Mouse (Mus musculus): ENCODE measurements around the gene Glt6d1. TPM values are rescaled to one million over a fixed set of nuclear protein-coding genes. Genes with fewer than 3 reads are reported as not detected.

The Glt6d1 gene
- polyA plus RNA-seq, 1 experiment from 2014 or later = not detected

GRCm38 (mm10) chr2:25758064-25758625, 57.5 kb downstream of the Glt6d1 start:
- Histone ChIP-seq H3K9ac (no peak overlapping the region), H3K36me3 (no peaks in the 10 kb centered on the region), H3K4me1 (no peaks in the 10 kb centered on the region), H3K27me3 (replicated peaks) (no peaks in the 10 kb centered on the region), H3K4me3 (no peak overlapping the region), H3K4me2 (no peak overlapping the region), H3K9me3 (peaks cover 11% of the 10 kb centered on the region), H3K27ac (replicated peaks) (no peak overlapping the region)
- ATAC-seq (ENCODE audit: extremely low read depth, insufficient number of reproducible peaks, low FRiP score, low TSS enrichment) = no peak
- WGBS = 53% methylated on average over 4 of the region's 4 CpGs

GRCm38 (mm10) chr2:25754201-25754600, 61.4 kb downstream of the Glt6d1 start:
- no peaks in the 10 kb centered on the region for H3K36me3 ChIP-seq
- H3K4me1 ChIP-seq = no peaks in the 10 kb centered on the region
- WGBS = 88% methylated on average over 1 of the region's 1 CpGs
- no peaks in the 10 kb centered on the region for H3K27me3 ChIP-seq (replicated peaks)
- no peak for ATAC-seq (ENCODE audit: extremely low read depth, insufficient number of reproducible peaks, low FRiP score, low TSS enrichment)
- H3K9me3 ChIP-seq = peaks cover 11% of the 10 kb centered on the region
- H3K9ac ChIP-seq = no peak overlapping the region
- H3K27ac ChIP-seq (replicated peaks) = no peak overlapping the region
- no peak overlapping the region for H3K4me2 ChIP-seq
- H3K4me3 ChIP-seq = no peak overlapping the region

Other genes starting within 250 kb of the Glt6d1 start
- gene Mamdc4, start 241.0 kb downstream of the Glt6d1 start, polyA plus RNA-seq (2015; fragmentation: Nextera tagmentation; extraction: Ambion mirVana) = 4.6 and 7.3 TPM in 2 replicates
- gene Phpt1, start 240.6 kb downstream of the Glt6d1 start, polyA plus RNA-seq (2015; fragmentation: Nextera tagmentation; extraction: Ambion mirVana) = 177 and 199 TPM in 2 replicates
- 0.14 and 0.27 TPM in 2 replicates for gene Ajm1, start 234.1 kb downstream of the Glt6d1 start, polyA plus RNA-seq (2015; fragmentation: Nextera tagmentation; extraction: Ambion mirVana)
- gene Rabl6, start 207.3 kb downstream of the Glt6d1 start, polyA plus RNA-seq (2015; fragmentation: Nextera tagmentation; extraction: Ambion mirVana) = 42.9 and 47.6 TPM in 2 replicates
- gene Ccdc183, start 198.2 kb downstream of the Glt6d1 start, polyA plus RNA-seq (2015; fragmentation: Nextera tagmentation; extraction: Ambion mirVana) = 0.11 and 0.13 TPM in 2 replicates
- 20.3 and 20.4 TPM in 2 replicates for gene Tmem141, start 193.8 kb downstream of the Glt6d1 start, polyA plus RNA-seq (2015; fragmentation: Nextera tagmentation; extraction: Ambion mirVana)
- gene Fcna, start 187.8 kb downstream of the Glt6d1 start, polyA plus RNA-seq (2015; fragmentation: Nextera tagmentation; extraction: Ambion mirVana) = 2.3 and 2.6 TPM in 2 replicates
- gene Lcn8, start 162.7 kb downstream of the Glt6d1 start, polyA plus RNA-seq (2015; fragmentation: Nextera tagmentation; extraction: Ambion mirVana) = not detected in 2 replicates
- gene Lcn5, start 157.9 kb downstream of the Glt6d1 start, polyA plus RNA-seq (2015; fragmentation: Nextera tagmentation; extraction: Ambion mirVana) = not detected in 2 replicates
- not detected in 2 replicates for gene Lcn6, start 139.1 kb downstream of the Glt6d1 start, polyA plus RNA-seq (2015; fragmentation: Nextera tagmentation; extraction: Ambion mirVana)
- not detected in 2 replicates for gene Lcn10, start 133.1 kb downstream of the Glt6d1 start, polyA plus RNA-seq (2015; fragmentation: Nextera tagmentation; extraction: Ambion mirVana)
- not detected in 2 replicates for gene Obp2a, start 115.8 kb downstream of the Glt6d1 start, polyA plus RNA-seq (2015; fragmentation: Nextera tagmentation; extraction: Ambion mirVana)
- 47.0 and 47.6 TPM in 2 replicates for gene Bmyc, start 109.1 kb downstream of the Glt6d1 start, polyA plus RNA-seq (2015; fragmentation: Nextera tagmentation; extraction: Ambion mirVana)
- not detected in 2 replicates for gene Obp2b, start 78.8 kb downstream of the Glt6d1 start, polyA plus RNA-seq (2015; fragmentation: Nextera tagmentation; extraction: Ambion mirVana)
- gene Lcn3, start 50.3 kb downstream of the Glt6d1 start, polyA plus RNA-seq (2015; fragmentation: Nextera tagmentation; extraction: Ambion mirVana) = not detected in 2 replicates
- gene Lcn11, start 38.8 kb downstream of the Glt6d1 start, polyA plus RNA-seq (2015; fragmentation: Nextera tagmentation; extraction: Ambion mirVana) = not detected in 2 replicates
- not detected in 2 replicates for gene Gm13539, start 33.6 kb downstream of the Glt6d1 start, polyA plus RNA-seq (2015; fragmentation: Nextera tagmentation; extraction: Ambion mirVana)
- not detected in 2 replicates for gene Lcn9, start 7.3 kb upstream of the Glt6d1 start, polyA plus RNA-seq (2015; fragmentation: Nextera tagmentation; extraction: Ambion mirVana)
- gene Sohlh1, start 31.4 kb upstream of the Glt6d1 start, polyA plus RNA-seq (2015; fragmentation: Nextera tagmentation; extraction: Ambion mirVana) = not detected in 2 replicates
- 0.07 and 0.11 TPM in 2 replicates for gene Kcnt1, start 47.9 kb upstream of the Glt6d1 start, polyA plus RNA-seq (2015; fragmentation: Nextera tagmentation; extraction: Ambion mirVana)
- 6.6 and 11.6 TPM in 2 replicates for gene Camsap1, start 167.4 kb upstream of the Glt6d1 start, polyA plus RNA-seq (2015; fragmentation: Nextera tagmentation; extraction: Ambion mirVana)
- gene Ubac1, start 205.9 kb upstream of the Glt6d1 start, polyA plus RNA-seq (2015; fragmentation: Nextera tagmentation; extraction: Ambion mirVana) = 97.0 and 111 TPM in 2 replicates